Mouse (Mus musculus): ENCODE measurements around the gene Ankrd13b.
A peak's percentile ranks its signal among the peaks of the same experiment; 100 is the strongest.

Ankrd13b gene

GRCm38 (mm10) chr11:77461856-77462255 is 27.6 kb downstream of the Ankrd13b start:
- DNase-seq = no peak

GRCm38 (mm10) chr11:77456866-77457265 is 32.6 kb downstream of the Ankrd13b start:
- DNase-seq = peak; percentile 98

GRCm38 (mm10) chr11:77455770-77456510 is 33.5 kb downstream of the Ankrd13b start:
- DNase-seq = peak; percentile 86

GRCm38 (mm10) chr11:77453388-77453787 is 36.1 kb downstream of the Ankrd13b start:
- DNase-seq = peak; percentile 84

- DNase-seq = peak; percentile 92
Measured at GRCm38 (mm10) chr11:77451670-77452069, 37.8 kb downstream of the Ankrd13b start.

- DNase-seq = peak; percentile 97
Measured at GRCm38 (mm10) chr11:77449224-77449623, 40.3 kb downstream of the Ankrd13b start.

- peak; percentile 98 for DNase-seq
Measured at GRCm38 (mm10) chr11:77446628-77447041, 42.8 kb downstream of the Ankrd13b start.

GRCm38 (mm10) chr11:77444939-77445338 is 44.5 kb downstream of the Ankrd13b start:
- DNase-seq = peak; percentile 98

GRCm38 (mm10) chr11:77442186-77443170 is 47.0 kb downstream of the Ankrd13b start:
- DNase-seq = peak; percentile 99

GRCm38 (mm10) chr11:77441020-77441419 is 48.5 kb downstream of the Ankrd13b start:
- DNase-seq = peak; percentile 86

- peak; percentile 90 for DNase-seq
Measured at GRCm38 (mm10) chr11:77440081-77440480, 49.4 kb downstream of the Ankrd13b start.

- DNase-seq = peak; percentile 56
Measured at GRCm38 (mm10) chr11:77437026-77437425, 52.5 kb downstream of the Ankrd13b start.

GRCm38 (mm10) chr11:77428446-77428845 is 61.0 kb downstream of the Ankrd13b start:
- DNase-seq = peak; percentile 87

GRCm38 (mm10) chr11:77423175-77423859 is 66.2 kb downstream of the Ankrd13b start:
- DNase-seq = peak; percentile 96

All from heart, adult 11 months (tissue).